Mouse (Mus musculus): Measurements from ENCODE around the gene Gucd1. TPM values are rescaled to one million over a fixed set of nuclear protein-coding genes. Genes with fewer than 3 reads are reported as not detected.

The Gucd1 gene
- total RNA-seq, 1 experiment: 11.5 TPM

DNA sequence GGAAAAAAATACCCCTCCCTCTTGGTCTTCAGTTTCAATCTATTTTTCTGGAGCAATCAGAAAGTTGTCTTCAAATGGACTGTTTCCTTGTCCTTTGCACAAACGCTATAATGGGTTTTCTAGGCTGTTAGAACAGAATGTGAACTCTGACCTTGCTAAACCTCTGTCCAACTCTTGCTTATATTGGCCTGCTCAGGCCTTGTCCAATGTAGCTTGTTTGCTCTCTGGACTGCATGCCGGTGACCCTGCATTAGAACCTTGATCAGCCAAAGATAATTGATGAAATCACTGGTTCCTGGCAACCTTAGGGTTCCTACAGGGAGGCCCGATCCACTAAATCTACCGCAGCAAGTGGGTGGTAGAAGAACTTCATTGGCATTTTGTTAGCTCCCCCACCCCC, 110.0 kb downstream of the Gucd1 start:
- Histone ChIP-seq H3K36me3 (ENCODE audit: control insufficient read depth, insufficient read depth, low read length, poor library complexity, severe bottlenecking) (no peaks in the 10 kb centered on the region), H3K27ac (ENCODE audit: insufficient read depth, low read depth, low read length, poor library complexity, severe bottlenecking) (no peak overlapping the region), H3K4me3 (ENCODE audit: insufficient read depth in 1 of 2, low read depth in 1 of 2, low read length in 2 of 2, poor library complexity in 1 of 2, severe bottlenecking in 1 of 2) (no peak overlapping the region), H3K9ac (ENCODE audit: insufficient read depth, low read depth, low read length, poor library complexity, severe bottlenecking) (no peak overlapping the region), H3K4me1 (ENCODE audit: control insufficient read depth in 2 of 2, insufficient read depth in 2 of 2, low read length in 2 of 2, poor library complexity in 1 of 2) (peaks cover 2 to 3% of the 10 kb centered on the region in 2 experiments; a peak in 1 of 4 replicates), H3K9me3 (ENCODE audit: control insufficient read depth, insufficient read depth, low read depth, low read length) (no peaks in the 10 kb centered on the region)
- TF ChIP-seq ZNF384 (IDR thresholded peaks at IDR 0.05; ENCODE audit: low read depth, low read length) (no peak), HCFC1 (IDR thresholded peaks at IDR 0.05; ENCODE audit: borderline replicate concordance, insufficient read depth, low read length) (no peak), ZC3H11A (IDR thresholded peaks at IDR 0.05; ENCODE audit: borderline replicate concordance, low read depth, low read length) (no peak), MAFK (IDR thresholded peaks at IDR 0.05; ENCODE audit: insufficient read depth, low read depth, low read length) (no peak), CHD2 (IDR thresholded peaks at IDR 0.05; ENCODE audit: low read depth, low read length) (no peak)
- no peak for DNase-seq (ENCODE audit: low read depth, low spot score)
- in situ Hi-C loops (cut with MboI; ENCODE audit: low sequenced_read_pairs in 2 of 2, unreplicated experiment in 2 of 2): no loop called here

- TF ChIP-seq ZC3H11A (IDR thresholded peaks at IDR 0.05; ENCODE audit: borderline replicate concordance, low read depth, low read length) (no peak), HCFC1 (IDR thresholded peaks at IDR 0.05; ENCODE audit: borderline replicate concordance, insufficient read depth, low read length) (no peak), MAFK (IDR thresholded peaks at IDR 0.05; ENCODE audit: insufficient read depth, low read depth, low read length) (no peak), ZNF384 (IDR thresholded peaks at IDR 0.05; ENCODE audit: low read depth, low read length) (no peak), CHD2 (IDR thresholded peaks at IDR 0.05; ENCODE audit: low read depth, low read length) (no peak)
- Histone ChIP-seq H3K27ac (ENCODE audit: insufficient read depth, low read depth, low read length, poor library complexity, severe bottlenecking) (no peak overlapping the region), H3K4me1 (ENCODE audit: control insufficient read depth in 2 of 2, insufficient read depth in 2 of 2, low read length in 2 of 2, poor library complexity in 1 of 2) (peaks cover 2 to 3% of the 10 kb centered on the region in 2 experiments; a peak in 1 of 4 replicates), H3K4me3 (ENCODE audit: insufficient read depth in 1 of 2, low read depth in 1 of 2, low read length in 2 of 2, poor library complexity in 1 of 2, severe bottlenecking in 1 of 2) (peak overlapping the region; percentile 46 to 49), H3K9me3 (ENCODE audit: control insufficient read depth, insufficient read depth, low read depth, low read length) (no peaks in the 10 kb centered on the region), H3K9ac (ENCODE audit: insufficient read depth, low read depth, low read length, poor library complexity, severe bottlenecking) (peak overlapping the region; percentile 36; the same call in 1 of the 2 replicates), H3K36me3 (ENCODE audit: control insufficient read depth, insufficient read depth, low read length, poor library complexity, severe bottlenecking) (no peaks in the 10 kb centered on the region)
- DNase-seq (ENCODE audit: low read depth, low spot score): no peak
- in situ Hi-C loops (cut with MboI; ENCODE audit: low sequenced_read_pairs in 2 of 2, unreplicated experiment in 2 of 2): no loop called here
These were observed 111.0 kb downstream of the Gucd1 start for GRCm38 (mm10) chr10:75406755-75407154.

GRCm38 (mm10) chr10:75405916-75406315, 111.9 kb downstream of the Gucd1 start:
- Histone ChIP-seq H3K9ac (ENCODE audit: insufficient read depth, low read depth, low read length, poor library complexity, severe bottlenecking) (no peak overlapping the region), H3K4me3 (ENCODE audit: insufficient read depth in 1 of 2, low read depth in 1 of 2, low read length in 2 of 2, poor library complexity in 1 of 2, severe bottlenecking in 1 of 2) (no peak overlapping the region), H3K9me3 (ENCODE audit: control insufficient read depth, insufficient read depth, low read depth, low read length) (no peaks in the 10 kb centered on the region), H3K4me1 (ENCODE audit: control insufficient read depth in 2 of 2, insufficient read depth in 2 of 2, low read length in 2 of 2, poor library complexity in 1 of 2) (peaks cover 2 to 3% of the 10 kb centered on the region in 2 experiments; a peak in 1 of 4 replicates), H3K27ac (ENCODE audit: insufficient read depth, low read depth, low read length, poor library complexity, severe bottlenecking) (no peak overlapping the region), H3K36me3 (ENCODE audit: control insufficient read depth, insufficient read depth, low read length, poor library complexity, severe bottlenecking) (no peaks in the 10 kb centered on the region)
- in situ Hi-C loops (cut with MboI; ENCODE audit: low sequenced_read_pairs in 2 of 2, unreplicated experiment in 2 of 2): no loop called here
- DNase-seq (ENCODE audit: low read depth, low spot score): no peak
- TF ChIP-seq ZNF384 (IDR thresholded peaks at IDR 0.05; ENCODE audit: low read depth, low read length) (no peak), HCFC1 (IDR thresholded peaks at IDR 0.05; ENCODE audit: borderline replicate concordance, insufficient read depth, low read length) (no peak)

DNA sequence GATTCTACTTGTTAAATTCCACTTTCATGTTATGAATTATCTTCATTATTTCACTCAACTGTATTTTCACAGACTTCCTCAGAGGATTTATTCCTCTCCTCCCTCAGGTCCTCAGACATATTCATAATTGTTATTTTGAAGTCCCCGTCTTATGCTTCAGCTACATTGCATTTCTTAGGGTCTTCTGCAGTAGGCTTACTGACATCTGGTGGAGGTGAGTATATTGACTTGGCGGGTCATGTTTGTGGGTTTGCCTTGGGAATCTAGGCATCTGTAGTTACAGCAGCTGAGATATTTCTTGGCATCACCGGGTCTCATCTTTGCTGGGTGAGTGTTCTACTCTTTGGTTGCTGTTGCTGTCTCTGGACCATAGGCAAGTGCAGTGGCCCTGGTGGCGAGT, 116.8 kb downstream of the Gucd1 start, which contains the start of gene Upb1:
TSS of gene Upb1 (plus strand) at position 158 of the 400 bp plus-strand sequence.
- Histone ChIP-seq H3K9me3 (ENCODE audit: control insufficient read depth, insufficient read depth, low read depth, low read length) (no peaks in the 10 kb centered on the region), H3K9ac (ENCODE audit: insufficient read depth, low read depth, low read length, poor library complexity, severe bottlenecking) (no peak within 1 kb of the TSS), H3K36me3 (ENCODE audit: control insufficient read depth, insufficient read depth, low read length, poor library complexity, severe bottlenecking) (no peaks in the 10 kb centered on the region), H3K27ac (ENCODE audit: insufficient read depth, low read depth, low read length, poor library complexity, severe bottlenecking) (no peak within 1 kb of the TSS), H3K4me3 (ENCODE audit: insufficient read depth in 1 of 2, low read depth in 1 of 2, low read length in 2 of 2, poor library complexity in 1 of 2, severe bottlenecking in 1 of 2) (no peak within 1 kb of the TSS), H3K4me1 (ENCODE audit: control insufficient read depth in 2 of 2, insufficient read depth in 2 of 2, low read length in 2 of 2, poor library complexity in 1 of 2) (no peaks in the 10 kb centered on the region)
- DNase-seq (ENCODE audit: low read depth, low spot score): no peak
- in situ Hi-C loops (cut with MboI; ENCODE audit: low sequenced_read_pairs in 2 of 2, unreplicated experiment in 2 of 2): no loop called here
- no peak for TF ChIP-seq MAFK (IDR thresholded peaks at IDR 0.05; ENCODE audit: insufficient read depth, low read depth, low read length)
- no peak for TF ChIP-seq ZNF384 (IDR thresholded peaks at IDR 0.05; ENCODE audit: low read depth, low read length)
- no peak for TF ChIP-seq HCFC1 (IDR thresholded peaks at IDR 0.05; ENCODE audit: borderline replicate concordance, insufficient read depth, low read length)
- TF ChIP-seq ZC3H11A (IDR thresholded peaks at IDR 0.05; ENCODE audit: borderline replicate concordance, low read depth, low read length): no peak

DNA sequence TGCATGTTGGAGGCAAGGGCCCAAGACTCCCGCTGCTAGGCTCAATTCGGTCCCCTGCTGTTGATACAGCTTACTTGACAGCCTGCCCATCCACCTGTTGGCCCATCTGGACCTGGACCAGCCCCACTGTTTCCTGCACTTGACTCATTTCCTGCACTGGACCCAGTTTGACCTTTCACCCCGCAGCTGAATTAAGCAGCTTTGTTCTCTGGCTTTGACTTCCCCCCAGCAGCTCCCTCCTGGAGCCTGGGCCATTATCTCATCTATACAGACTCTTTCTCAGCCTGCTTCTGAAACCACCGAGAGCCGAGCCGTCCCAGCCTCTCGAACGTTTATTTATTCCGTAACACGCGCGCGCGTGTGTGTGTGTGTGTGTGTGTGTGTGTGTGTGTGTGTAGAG, 120.8 kb downstream of the Gucd1 start:
- Histone ChIP-seq H3K36me3 (ENCODE audit: control insufficient read depth, insufficient read depth, low read length, poor library complexity, severe bottlenecking) (no peaks in the 10 kb centered on the region), H3K4me1 (ENCODE audit: control insufficient read depth in 2 of 2, insufficient read depth in 2 of 2, low read length in 2 of 2, poor library complexity in 1 of 2) (no peaks in the 10 kb centered on the region), H3K9me3 (ENCODE audit: control insufficient read depth, insufficient read depth, low read depth, low read length) (no peaks in the 10 kb centered on the region), H3K4me3 (ENCODE audit: insufficient read depth in 1 of 2, low read depth in 1 of 2, low read length in 2 of 2, poor library complexity in 1 of 2, severe bottlenecking in 1 of 2) (no peak overlapping the region), H3K27ac (ENCODE audit: insufficient read depth, low read depth, low read length, poor library complexity, severe bottlenecking) (no peak overlapping the region), H3K9ac (ENCODE audit: insufficient read depth, low read depth, low read length, poor library complexity, severe bottlenecking) (no peak overlapping the region)
- TF ChIP-seq HCFC1 (IDR thresholded peaks at IDR 0.05; ENCODE audit: borderline replicate concordance, insufficient read depth, low read length): no peak
- no peak for TF ChIP-seq ZNF384 (IDR thresholded peaks at IDR 0.05; ENCODE audit: low read depth, low read length)
- TF ChIP-seq MAFK (IDR thresholded peaks at IDR 0.05; ENCODE audit: insufficient read depth, low read depth, low read length): no peak
- TF ChIP-seq ZC3H11A (IDR thresholded peaks at IDR 0.05; ENCODE audit: borderline replicate concordance, low read depth, low read length): no peak
- TF ChIP-seq CHD2 (IDR thresholded peaks at IDR 0.05; ENCODE audit: low read depth, low read length): no peak
- no peak for DNase-seq (ENCODE audit: low read depth, low spot score)
- in situ Hi-C loops (cut with MboI; ENCODE audit: low sequenced_read_pairs in 2 of 2, unreplicated experiment in 2 of 2): no loop called here
